Mouse (Mus musculus) midbrain, embryonic 11.5 days (tissue): ENCODE data around the gene Arel1. TPM values are rescaled to one million over a fixed set of nuclear protein-coding genes. Genes with fewer than 3 reads are reported as not detected.

Experiments used
- ATAC-seq: fragments of 200-750 bp; cut with Nextera tagmentation; 2 replicates; pipeline ENCODE4 v1.8.0; 2017; ENCODE audit warnings: moderate TSS enrichment, moderate library complexity; ENCODE audit not compliant: low FRiP score
- DNase-seq: peaks from one replicate; pipeline ENCODE4 v3.0.0; 2015; ENCODE audit warnings: low spot score; ENCODE audit errors: missing footprints
- H3K27ac ChIP-seq: fragments of 300-500 bp; sonication (generic); 2 replicates; pipeline ENCODE4 v1.5.1; 2014; ENCODE audit warnings: low read depth, low read length
- H3K27me3 ChIP-seq: fragments of 300-500 bp; sonication (generic); 2 replicates; pipeline ENCODE4 v1.6.1; 2014; ENCODE audit warnings: mild to moderate bottlenecking, low read length, moderate library complexity, mixed read lengths; ENCODE audit not compliant: control insufficient read depth, insufficient read depth
- H3K36me3 ChIP-seq: fragments of 300-500 bp; sonication (generic); 2 replicates; pipeline ENCODE4 v1.6.1; 2014; ENCODE audit warnings: mild to moderate bottlenecking, low read length, moderate library complexity, mixed read lengths; ENCODE audit not compliant: control insufficient read depth, insufficient read depth
- H3K4me1 ChIP-seq: fragments of 300-500 bp; sonication (generic); 2 replicates; pipeline ENCODE4 v1.6.1; 2014; ENCODE audit warnings: low read length; ENCODE audit not compliant: control insufficient read depth, insufficient read depth
- H3K4me2 ChIP-seq: fragments of 300-500 bp; sonication (generic); 2 replicates; pipeline ENCODE4 v1.6.1; 2014; ENCODE audit warnings: mild to moderate bottlenecking, moderate library complexity
- H3K4me3 ChIP-seq: fragments of 300-500 bp; sonication (generic); 2 replicates; pipeline ENCODE4 v1.5.1; 2014; ENCODE audit warnings: low read depth, low read length
- H3K9ac ChIP-seq: fragments of 300-500 bp; sonication (generic); 2 replicates; pipeline ENCODE4 v1.6.1; 2014; ENCODE audit warnings: low read length
- H3K9me3 ChIP-seq: fragments of 300-500 bp; sonication (generic); 2 replicates; pipeline ENCODE4 v1.6.1; 2016; ENCODE audit warnings: low read length; ENCODE audit not compliant: control insufficient read depth
- WGBS: fragments of 180-500 bp; shearing (Covaris S2); extraction: QIAGEN DNeasy Blood & Tissue Kit; methylation state at CpG from one replicate; pipeline ENCODE4 v1.1.7; 2014; 5-methylcytosine and 5-hydroxymethylcytosine counted together
- polyA plus RNA-seq: library from polyadenylated mRNA; unstranded; fragments of >200 nt; fragmentation: Nextera tagmentation; extraction: Ambion mirVana; gene quantifications from 2 replicates; pipeline ENCODE4 v1.2.1, GENCODE M21; 2014

Gene Arel1
- polyA plus RNA-seq, 1 experiment from 2014 or later, result 24.3 TPM

DNA sequence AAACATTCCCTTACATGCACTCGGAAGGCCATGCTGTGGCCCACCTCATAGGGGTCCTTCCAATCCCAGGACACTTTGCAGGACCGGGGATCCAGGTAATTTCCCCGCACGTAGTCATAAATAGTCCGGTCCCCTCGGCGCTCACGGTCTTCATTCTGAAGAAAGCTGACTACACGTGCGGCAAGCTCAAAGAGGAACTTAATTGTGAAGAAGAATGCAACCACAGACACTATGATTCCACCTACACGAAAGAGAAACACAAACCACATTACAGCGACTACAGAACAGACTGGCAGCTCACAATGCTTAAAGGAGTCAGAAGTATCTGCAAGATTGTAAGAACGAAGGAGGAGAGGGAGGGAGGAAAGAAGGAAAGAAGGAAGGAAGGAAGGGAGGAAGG lies 29.0 kb downstream of the Arel1 start:
- Histone ChIP-seq H3K4me2 (no peak overlapping the region), H3K9me3 (no peaks in the 10 kb centered on the region), H3K9ac (no peak overlapping the region), H3K27ac (no peak overlapping the region), H3K4me3 (no peak overlapping the region), H3K4me1 (no peaks in the 10 kb centered on the region), H3K27me3 (no peaks in the 10 kb centered on the region), H3K36me3 (peaks cover 4% of the 10 kb centered on the region; the same call in 1 of the 2 replicates)
- DNase-seq, result no peak
- ATAC-seq, result no peak
- 90% methylated on average over 13 of the region's 13 CpGs for WGBS

DNA sequence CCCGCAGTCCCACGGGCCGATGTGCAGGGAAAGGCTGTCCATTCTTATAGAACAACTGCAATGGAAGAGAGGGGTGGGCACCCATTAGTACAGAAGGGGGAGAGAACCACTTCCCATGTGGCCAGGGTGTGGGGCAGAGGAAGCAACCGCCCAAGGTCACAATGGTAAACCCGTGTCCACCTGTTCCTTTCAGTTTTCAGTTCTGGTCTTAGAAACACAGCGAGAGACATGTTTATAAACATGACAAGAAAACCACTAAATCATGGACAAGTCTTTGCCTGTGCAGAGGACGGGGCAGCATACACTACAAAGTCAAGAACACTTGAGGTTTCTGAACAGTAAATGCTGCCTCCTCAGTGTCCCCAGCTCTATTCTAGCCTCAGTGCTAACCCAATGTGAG lies 30.4 kb downstream of the Arel1 start:
- Histone ChIP-seq H3K36me3 (peaks cover 4% of the 10 kb centered on the region; the same call in 1 of the 2 replicates), H3K27me3 (no peaks in the 10 kb centered on the region), H3K4me2 (no peak overlapping the region), H3K9me3 (no peaks in the 10 kb centered on the region), H3K4me1 (no peaks in the 10 kb centered on the region), H3K4me3 (no peak overlapping the region), H3K27ac (no peak overlapping the region), H3K9ac (no peak overlapping the region)
- no peak for DNase-seq
- WGBS, result 98% methylated on average over 7 of the region's 7 CpGs
- ATAC-seq, result no peak

DNA sequence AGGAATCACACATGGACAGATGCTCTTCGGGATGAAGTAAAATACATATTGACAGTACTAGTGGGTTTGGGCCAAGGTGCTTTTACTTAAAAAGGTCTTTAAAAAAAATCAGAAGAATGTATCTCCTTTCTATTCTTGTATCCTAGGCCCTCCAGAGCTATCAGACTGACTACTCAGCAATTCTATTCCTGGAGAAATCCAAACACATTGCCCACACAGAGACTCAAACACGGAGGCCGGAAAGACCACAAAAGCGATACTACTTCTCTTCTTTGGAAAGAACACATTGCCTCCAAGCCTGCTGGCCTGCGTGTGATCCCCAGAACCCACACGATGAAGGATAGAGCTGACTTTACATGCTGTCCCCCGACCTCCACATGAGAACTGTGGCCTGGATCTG lies 31.6 kb downstream of the Arel1 start:
- H3K36me3 ChIP-seq, result peaks cover 4% of the 10 kb centered on the region; the same call in 1 of the 2 replicates
- no peak overlapping the region for H3K4me2 ChIP-seq
- ATAC-seq, result no peak
- WGBS, result 96% methylated on average over 7 of the region's 7 CpGs
- H3K4me1 ChIP-seq, result no peaks in the 10 kb centered on the region
- no peaks in the 10 kb centered on the region for H3K27me3 ChIP-seq
- no peak overlapping the region for H3K9ac ChIP-seq
- no peak overlapping the region for H3K4me3 ChIP-seq
- H3K27ac ChIP-seq, result no peak overlapping the region
- DNase-seq, result no peak
- H3K9me3 ChIP-seq, result no peaks in the 10 kb centered on the region

DNA sequence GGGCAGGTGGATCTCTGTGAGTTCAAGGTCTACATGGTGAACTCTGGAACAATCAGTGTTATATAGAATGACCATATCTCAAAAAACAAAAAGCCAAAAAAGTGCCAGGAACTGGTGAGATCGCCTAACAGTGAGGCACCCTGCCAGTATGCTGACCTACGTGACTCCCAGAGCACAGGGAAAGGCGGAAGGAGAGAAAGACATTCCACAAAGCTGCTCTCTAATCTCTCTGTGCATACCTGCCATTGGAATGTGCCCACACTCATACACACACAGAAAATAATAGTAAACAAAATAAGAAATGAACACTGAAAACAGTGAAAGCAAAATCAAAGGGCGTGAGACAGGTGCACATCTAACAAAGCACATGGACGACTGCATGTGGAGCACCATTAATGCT lies 35.4 kb downstream of the Arel1 start:
- Histone ChIP-seq H3K4me1 (no peaks in the 10 kb centered on the region), H3K9ac (no peak overlapping the region), H3K9me3 (no peaks in the 10 kb centered on the region), H3K36me3 (peaks cover 7% of the 10 kb centered on the region; the same call in 1 of the 2 replicates), H3K4me3 (no peak overlapping the region), H3K27ac (no peak overlapping the region), H3K4me2 (no peak overlapping the region), H3K27me3 (no peaks in the 10 kb centered on the region)
- no peak for ATAC-seq
- DNase-seq, result no peak
- 87% methylated on average over 5 of the region's 5 CpGs for WGBS

DNA sequence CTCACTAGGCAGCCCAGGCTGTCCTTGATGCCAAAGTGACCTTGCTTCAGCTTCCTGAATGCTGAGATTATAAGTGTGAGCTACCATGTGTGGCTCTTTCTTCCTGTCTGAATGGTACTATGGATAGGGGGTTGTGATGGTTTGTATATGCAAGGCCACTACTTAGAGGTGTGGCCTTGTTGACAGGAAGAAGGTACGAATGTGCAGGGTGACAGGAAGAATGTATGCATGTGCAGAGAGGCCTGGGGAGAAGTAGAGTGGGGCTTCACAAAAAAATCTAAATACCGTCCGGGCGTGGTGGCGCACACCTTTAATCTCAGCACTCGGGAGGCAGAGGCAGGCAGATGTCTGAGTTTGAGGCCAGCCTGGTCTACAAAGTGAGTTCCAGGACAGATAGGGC lies 38.5 kb downstream of the Arel1 start:
- ATAC-seq, result no peak
- H3K4me3 ChIP-seq, result no peak overlapping the region
- no peak overlapping the region for H3K4me2 ChIP-seq
- 93% methylated on average over 6 of the region's 6 CpGs for WGBS
- H3K9me3 ChIP-seq, result no peaks in the 10 kb centered on the region
- H3K27ac ChIP-seq, result no peak overlapping the region
- no peak overlapping the region for H3K9ac ChIP-seq
- no peaks in the 10 kb centered on the region for H3K4me1 ChIP-seq
- no peaks in the 10 kb centered on the region for H3K27me3 ChIP-seq
- DNase-seq, result no peak
- H3K36me3 ChIP-seq, result peaks cover 5% of the 10 kb centered on the region; the same call in 1 of the 2 replicates

DNA sequence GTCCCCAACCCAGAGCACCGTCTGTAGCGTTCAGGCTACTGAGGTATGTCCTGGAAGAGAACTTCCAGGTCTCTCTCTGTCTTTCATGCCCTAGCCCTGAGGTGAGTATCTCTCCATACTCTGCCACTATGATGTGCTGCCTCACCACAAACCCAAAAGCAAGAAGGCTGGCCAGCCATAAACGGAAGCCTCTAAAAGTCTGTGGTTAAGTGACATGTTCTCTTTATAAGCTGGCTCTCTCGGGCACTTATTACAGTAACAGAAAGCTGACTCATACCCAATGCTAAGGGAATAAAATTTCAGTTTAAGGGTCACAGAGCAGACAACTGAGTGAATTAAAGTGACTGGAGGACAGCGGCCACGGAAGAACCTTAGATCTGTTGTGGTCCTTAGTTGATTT lies 44.2 kb downstream of the Arel1 start:
- WGBS, result 98% methylated on average over 6 of the region's 6 CpGs
- Histone ChIP-seq H3K27me3 (no peaks in the 10 kb centered on the region), H3K27ac (no peak overlapping the region), H3K9me3 (no peaks in the 10 kb centered on the region), H3K4me1 (no peaks in the 10 kb centered on the region), H3K36me3 (peaks cover under 1% of the 10 kb centered on the region; the same call in 1 of the 2 replicates), H3K4me3 (no peak overlapping the region), H3K4me2 (no peak overlapping the region), H3K9ac (no peak overlapping the region)
- no peak for DNase-seq
- no peak for ATAC-seq

DNA sequence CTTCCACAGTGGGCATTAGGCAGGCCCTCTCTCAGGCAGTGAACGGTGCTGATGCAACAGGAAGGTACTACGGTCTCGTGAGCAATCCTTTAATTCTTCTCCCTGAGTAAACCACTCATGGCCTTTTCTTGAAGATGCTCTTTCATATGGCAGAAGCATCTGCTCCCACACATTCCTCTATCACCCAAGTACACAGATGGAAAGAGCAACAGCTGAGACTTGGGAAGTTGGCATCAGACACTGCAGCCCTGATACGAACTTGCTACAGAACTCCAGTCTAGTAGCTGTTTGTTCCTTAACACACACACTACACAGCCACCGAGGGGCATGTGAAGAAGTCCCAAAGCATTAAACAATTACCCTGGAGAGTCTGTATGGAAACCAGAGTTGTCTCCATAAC lies 46.4 kb downstream of the Arel1 start:
- ATAC-seq, result no peak

DNA sequence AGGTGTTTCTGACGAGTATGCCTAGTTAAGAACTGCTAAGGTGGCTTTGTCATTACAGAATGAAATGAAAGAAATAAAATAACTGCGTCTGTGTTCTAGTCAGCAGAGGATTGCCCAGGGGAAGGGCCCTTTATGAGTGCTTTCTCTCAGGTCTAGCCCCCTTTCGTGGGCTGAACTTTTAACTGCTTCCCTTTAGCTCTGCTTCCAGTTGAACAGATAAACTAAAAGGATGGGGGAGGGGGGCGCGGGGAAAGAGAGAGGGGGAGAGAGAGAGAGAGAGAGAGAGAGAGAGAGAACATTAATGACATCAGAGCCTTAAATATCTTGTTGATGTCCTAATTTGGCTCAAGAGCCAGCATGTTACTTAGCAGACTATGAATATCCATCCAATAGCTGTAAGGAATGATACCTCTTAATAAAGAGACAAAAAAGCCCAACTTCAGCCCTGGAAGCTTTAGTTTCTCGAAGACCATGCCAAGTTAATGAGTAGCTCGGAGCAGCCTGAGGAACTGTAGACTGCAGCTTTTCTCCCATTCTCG lies 48.8 kb downstream of the Arel1 start:
- no peak for DNase-seq
- no peak overlapping the region for H3K9ac ChIP-seq
- peaks cover 9% of the 10 kb centered on the region; the same call in 1 of the 2 replicates for H3K36me3 ChIP-seq
- no peaks in the 10 kb centered on the region for H3K9me3 ChIP-seq
- H3K27me3 ChIP-seq, result no peaks in the 10 kb centered on the region
- ATAC-seq, result no peak
- H3K4me2 ChIP-seq, result no peak overlapping the region
- H3K4me1 ChIP-seq, result no peaks in the 10 kb centered on the region
- WGBS, result 85% methylated on average over 8 of the region's 8 CpGs
- no peak overlapping the region for H3K4me3 ChIP-seq
- H3K27ac ChIP-seq, result no peak overlapping the region

More for the DNA sequence above, 46.4 kb downstream of the Arel1 start:
- DNase-seq, result no peak
- H3K36me3 ChIP-seq, result peaks cover 7% of the 10 kb centered on the region; the same call in 1 of the 2 replicates
- 95% methylated on average over 5 of the region's 5 CpGs for WGBS
- H3K27ac ChIP-seq, result no peak overlapping the region
- no peak overlapping the region for H3K9ac ChIP-seq
- no peaks in the 10 kb centered on the region for H3K27me3 ChIP-seq
- H3K4me3 ChIP-seq, result no peak overlapping the region
- no peak overlapping the region for H3K4me2 ChIP-seq
- H3K4me1 ChIP-seq, result no peaks in the 10 kb centered on the region
- no peaks in the 10 kb centered on the region for H3K9me3 ChIP-seq

DNA sequence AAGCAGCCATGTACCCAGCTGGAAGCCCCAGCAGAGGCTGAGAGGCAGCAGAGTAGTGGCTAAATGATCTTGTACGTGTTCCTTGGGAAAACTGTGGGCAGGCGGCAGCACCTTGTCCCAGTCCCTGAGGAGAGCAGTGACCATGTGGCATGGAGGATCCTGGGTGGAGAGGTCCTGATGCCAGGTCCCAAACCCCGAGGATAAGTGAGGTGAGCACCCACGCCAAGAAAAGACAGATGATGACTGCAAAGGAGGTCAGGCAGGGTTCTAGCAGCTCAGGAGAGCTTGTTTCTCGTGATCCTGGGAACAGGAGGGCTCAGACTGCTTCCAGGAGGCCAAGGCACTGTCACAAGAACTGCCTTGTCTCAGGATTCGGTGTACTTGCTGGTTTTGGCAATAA lies 51.9 kb downstream of the Arel1 start:
- no peaks in the 10 kb centered on the region for H3K4me1 ChIP-seq
- H3K9ac ChIP-seq, result no peak overlapping the region
- no peak overlapping the region for H3K27ac ChIP-seq
- H3K4me2 ChIP-seq, result no peak overlapping the region
- no peaks in the 10 kb centered on the region for H3K27me3 ChIP-seq
- DNase-seq (no peak), ATAC-seq (no peak)
- WGBS, result 88% methylated on average over 6 of the region's 6 CpGs
- peaks cover 9% of the 10 kb centered on the region; the same call in 1 of the 2 replicates for H3K36me3 ChIP-seq
- H3K4me3 ChIP-seq, result no peak overlapping the region
- no peaks in the 10 kb centered on the region for H3K9me3 ChIP-seq
